Mouse (Mus musculus) ZHBTc4 (cell line): Measurements from ENCODE around the gene Ccl22.

Experiments used
- DNase-seq: peaks from one replicate; pipeline ENCODE4 v3.0.0-alpha.2; 2011; ENCODE audit warnings: low read depth, low spot score

Ccl22 gene

DNA sequence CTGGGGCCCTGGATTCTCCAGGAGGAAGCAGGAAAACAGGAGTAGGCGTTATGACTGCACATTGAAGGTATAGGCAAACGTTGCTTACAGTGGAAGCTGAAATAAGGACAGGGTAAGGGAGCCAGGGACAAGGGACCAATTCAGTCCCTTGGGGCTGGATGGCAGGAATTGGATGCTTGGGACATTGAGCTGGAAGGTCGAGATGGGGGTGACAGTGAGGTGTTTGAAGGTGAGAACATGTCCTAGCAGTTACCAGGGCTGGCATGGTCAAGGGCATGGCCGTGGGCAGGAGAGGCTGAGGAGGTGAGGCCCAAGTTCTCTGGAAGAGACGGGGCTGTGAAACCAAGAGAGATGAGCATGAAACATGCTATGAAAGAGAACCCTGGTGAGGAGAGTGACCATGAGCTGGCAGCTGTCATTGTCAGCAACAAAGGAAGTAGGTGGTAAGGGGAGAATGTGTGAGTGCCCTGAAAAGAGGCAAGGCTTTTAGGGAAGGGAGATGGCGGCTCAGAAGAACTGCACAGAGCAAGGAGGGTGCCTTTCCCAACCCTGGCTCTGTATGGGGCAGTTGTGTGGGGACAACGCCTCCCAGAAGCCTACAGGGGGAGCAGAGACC is 10.5 kb upstream of the Ccl22 start:
- DNase-seq = peak; percentile 22

DNA sequence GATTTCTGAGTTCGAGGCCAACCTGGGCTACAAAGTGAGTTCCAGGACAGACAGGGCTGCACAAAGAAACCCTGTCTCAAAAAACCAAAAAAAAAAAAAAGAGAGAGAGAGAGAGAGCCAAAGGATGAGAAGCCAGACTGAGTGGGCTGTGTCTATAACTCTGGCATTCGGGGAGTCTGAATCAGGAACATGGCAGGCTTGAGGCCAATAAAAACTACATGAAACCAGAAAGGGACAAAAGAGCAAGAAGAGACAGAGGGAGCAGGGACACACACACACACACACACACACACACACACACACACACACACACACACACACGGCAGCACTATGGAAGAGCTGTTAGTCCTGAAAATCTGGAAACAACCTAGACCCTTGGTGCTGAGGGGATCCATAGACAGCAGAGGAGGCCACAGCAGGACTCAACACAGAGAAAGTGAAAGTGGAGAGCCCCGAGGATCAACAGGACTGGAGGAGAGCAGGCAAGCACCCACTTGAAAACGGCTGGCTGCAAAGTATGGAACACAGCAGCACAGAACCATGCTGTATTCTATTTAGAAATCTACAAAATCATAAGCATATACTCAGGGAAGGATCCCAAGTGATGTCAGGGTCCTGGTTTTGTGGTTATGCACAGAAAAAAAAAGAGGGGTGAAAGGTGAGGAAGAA is 9.8 kb upstream of the Ccl22 start:
- DNase-seq = no peak

DNA sequence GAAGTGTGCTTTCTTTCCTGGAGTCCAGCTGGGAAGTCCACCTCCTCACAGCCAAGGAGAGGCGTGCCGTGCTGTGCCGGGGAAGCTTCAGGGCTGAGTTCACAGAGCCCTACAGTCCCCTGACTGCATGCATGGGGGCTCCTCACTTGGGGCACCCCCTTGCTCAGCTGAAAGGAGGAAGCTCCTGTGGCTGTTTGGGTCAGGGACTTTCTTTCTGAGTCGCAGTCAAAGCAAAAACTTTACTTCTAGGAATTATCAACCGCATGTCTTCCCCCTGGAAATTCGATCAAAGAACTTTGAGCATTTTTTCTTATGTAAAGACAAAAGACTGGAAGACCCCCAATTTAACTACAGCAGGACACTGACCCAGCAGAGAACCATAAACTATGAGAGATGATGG is 5.6 kb upstream of the Ccl22 start:
- DNase-seq = no peak

DNA sequence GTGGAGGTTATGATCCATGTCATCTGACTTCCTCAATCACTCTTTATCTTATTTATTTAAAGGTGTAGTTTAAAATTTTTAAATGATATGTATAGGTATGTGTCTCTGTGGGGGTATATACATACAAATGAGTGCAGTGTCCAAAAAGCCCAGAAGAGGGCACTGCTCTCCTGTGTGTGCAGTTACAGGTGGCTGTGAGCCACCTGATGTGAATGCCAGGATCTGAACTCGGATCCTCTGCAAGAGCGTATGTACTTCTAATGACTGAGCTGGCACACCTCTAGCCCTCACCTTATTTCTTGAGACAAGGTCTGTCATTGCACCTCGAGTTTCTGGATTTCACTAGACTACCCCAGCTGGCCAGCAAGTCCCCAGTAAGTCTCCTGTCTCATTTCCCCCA is 4.8 kb upstream of the Ccl22 start:
- peak; percentile 58 for DNase-seq

DNA sequence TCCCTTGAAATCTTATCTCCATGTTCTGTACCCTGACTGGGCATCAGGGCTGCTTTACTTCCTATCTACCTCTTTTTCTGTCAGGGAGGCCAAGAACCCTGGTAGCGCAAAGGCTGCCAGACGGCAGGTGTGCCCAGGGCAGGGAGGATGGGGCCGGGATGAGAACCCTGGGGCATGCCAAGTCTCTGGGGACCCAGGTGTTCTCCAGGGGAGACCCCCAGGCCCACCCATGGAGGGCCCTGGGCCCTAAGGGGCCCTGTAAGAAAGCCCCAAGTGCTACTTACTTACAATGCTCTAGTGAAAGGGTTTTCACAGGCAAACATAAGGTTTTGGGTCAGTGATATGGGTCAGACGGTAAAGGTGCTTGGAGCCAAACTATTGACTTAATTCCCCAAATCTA is 3.7 kb upstream of the Ccl22 start:
- no peak for DNase-seq

GRCm38 (mm10) chr8:94744484-94744883 is 906 bp upstream of the Ccl22 start:
- DNase-seq = no peak

DNA sequence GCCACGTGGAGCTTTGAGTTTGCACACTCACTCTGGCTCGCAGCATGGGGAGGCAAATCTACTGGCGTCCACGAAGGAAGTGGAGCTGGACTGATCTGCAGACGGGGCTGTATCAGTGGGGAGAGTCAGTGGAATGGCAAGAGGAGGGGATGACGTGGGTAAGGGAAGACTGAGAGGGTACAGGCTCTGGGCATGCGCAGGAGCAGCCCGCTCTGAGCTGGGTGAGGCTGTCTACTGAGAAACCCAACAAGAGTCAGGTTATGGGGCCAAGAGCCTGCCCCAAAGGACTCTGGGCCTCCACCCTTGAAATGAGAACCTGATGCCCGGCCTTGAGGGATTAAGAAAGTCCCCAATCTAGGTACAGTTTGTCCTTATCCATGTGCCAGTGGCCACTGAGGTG is 418 bp upstream of the Ccl22 start:
- no peak for DNase-seq

DNA sequence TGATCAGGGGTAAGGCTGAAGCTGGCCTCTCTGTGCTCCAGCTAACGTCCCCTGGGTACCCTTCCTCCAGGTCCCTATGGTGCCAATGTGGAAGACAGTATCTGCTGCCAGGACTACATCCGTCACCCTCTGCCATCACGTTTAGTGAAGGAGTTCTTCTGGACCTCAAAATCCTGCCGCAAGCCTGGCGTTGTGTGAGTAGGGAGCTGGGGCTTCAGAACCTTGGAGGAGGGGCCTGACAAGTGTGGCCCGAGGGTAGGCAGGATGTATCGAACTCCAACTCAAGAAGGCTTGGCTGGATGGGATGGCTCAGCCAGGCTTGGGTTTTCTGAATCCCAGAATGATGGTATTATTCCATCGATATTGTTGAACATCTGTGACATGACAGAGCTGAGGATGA is 1.4 kb downstream of the Ccl22 start:
- no peak for DNase-seq

DNA sequence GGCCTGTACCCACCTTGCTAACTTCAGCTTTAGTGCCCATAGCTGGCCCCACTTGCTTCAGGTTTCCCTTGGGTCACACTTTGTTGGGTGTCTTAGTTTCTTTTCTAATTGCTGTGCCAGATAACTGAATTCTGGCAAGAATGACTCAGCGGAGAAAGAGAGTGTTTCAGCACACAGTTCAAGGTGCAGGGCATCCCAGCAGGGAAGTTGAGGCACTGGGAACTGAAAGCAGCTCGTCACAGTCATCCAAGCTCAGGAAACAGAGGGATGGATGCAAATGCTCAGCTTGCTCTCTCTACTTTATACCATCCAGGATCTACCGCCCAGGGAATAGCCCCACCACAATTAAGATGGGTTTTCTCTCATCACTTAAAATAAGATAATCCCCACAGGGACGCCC is 3.0 kb downstream of the Ccl22 start:
- no peak for DNase-seq

DNA sequence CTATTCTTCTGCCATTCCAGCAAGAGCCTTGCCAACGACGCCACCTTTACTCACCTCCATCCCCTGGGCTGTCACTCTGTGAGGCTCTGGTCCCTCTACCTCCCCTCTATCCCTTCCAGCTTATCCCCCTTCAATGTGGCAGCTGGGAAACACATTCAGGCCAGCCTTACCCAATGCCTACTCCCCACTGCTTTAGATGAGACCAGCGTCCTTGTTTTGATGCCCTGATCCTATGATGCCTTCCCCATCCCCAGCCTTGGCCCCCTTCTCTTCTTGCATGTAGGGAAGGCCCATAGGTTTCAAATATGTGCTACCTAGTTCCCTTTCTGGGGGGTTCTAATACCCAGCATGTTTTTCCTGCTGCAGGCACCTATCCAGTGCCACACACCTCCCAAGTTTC is 4.6 kb downstream of the Ccl22 start:
- no peak for DNase-seq

GRCm38 (mm10) chr8:94751023-94751849 is 5.8 kb downstream of the Ccl22 start:
- DNase-seq = no peak

DNA sequence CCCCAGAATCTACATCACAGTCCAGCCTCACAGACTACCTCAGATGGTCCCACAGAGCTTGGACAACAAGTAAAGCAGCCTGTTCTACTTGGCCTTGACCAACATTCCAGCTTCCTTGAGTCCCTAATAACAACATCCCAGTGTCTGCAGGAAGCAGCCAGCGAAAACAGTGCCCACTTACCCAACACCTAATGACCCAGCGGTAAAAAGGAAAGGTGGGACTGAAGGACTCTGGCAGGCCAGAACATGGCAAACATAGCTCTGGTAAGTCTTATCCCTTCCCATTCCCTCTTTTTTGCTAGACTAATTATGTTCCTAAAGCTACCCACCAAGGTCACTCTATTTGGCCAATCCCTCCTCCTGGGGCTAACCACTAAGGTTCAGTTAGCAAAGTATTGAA is 8.6 kb downstream of the Ccl22 start:
- no peak for DNase-seq

DNA sequence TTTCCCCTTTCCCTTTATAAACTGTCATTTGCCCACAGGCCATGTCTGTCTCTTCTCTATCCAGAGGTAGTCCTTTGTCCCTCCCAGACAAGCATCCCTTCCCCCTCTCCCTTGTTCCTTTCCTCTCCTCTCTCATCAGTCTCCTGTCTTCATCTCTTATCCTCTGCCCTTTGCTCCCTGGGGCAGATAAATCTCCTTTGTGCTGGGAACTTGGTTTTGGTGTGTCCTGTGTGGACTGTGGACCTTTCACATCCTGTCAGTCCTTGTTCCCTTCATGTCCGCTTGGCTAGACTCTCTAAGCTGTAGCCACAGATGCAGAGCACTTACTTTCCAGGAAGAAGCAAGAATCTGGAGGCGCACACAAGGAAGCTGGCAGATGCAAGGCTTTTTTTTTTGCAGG is 9.1 kb downstream of the Ccl22 start:
- DNase-seq = no peak

GRCm38 (mm10) chr8:94767035-94767434 is 21.6 kb downstream of the Ccl22 start:
- no peak for DNase-seq

GRCm38 (mm10) chr8:94770945-94771344 is 25.6 kb downstream of the Ccl22 start:
- DNase-seq = no peak

DNA sequence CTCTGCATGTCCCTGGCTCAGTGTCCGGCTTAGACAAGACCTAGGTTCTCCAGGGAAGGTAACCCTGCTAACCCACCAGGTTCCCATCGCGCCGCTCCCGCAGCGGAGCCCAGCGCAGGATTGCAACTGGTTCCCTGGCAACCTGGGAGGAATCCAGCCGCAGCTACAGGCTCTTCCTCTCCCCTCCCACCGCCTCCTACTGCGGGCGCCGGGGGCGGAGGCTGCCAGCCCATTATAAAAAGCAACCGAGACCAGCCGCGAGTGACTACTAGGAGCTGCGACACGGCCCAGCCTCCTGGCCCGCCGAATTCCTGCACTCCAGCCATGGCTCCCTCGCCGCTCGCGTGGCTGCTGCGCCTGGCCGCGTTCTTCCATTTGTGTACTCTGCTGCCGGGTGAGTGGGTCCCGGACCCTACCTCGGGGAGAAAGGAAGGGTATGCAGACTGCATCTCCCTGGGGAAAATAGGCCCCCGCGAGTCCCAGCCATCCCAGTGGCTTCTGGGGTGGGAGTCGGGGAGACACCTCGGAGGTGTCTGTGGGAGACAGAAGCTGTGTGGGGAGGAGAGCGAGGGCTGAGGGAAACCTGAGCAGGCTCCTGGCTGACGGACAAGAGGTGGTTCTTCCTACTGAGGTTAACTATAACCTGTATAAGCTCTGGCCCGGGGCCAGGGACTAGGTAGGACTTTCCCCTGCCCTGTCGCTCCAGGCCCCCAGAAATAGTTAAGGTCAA is 26.7 kb downstream of the Ccl22 start, which contains the start of gene Cx3cl1:
TSS of gene Cx3cl1 (plus strand) at position 69 of the 730 bp plus-strand sequence.
- peak; percentile 95 for DNase-seq

DNA sequence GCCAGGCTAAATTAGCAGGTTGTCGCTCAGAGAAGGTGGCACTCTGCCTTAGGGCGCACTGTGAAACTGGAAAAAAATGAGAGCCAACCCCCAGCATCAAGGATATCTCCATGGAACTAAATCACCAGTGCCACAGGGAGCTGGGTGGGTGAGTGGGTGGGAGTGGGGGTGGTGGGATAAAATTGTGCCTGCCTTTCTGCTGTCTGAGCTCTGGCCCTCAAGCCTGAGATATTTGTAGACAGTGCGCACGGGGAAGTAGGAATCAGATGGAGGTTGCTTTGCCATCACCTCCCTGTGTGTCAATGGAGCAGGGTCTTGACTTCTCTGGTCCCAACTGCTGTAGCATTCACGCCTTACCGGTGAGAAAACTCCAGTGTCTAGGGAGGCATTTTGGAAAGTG is 27.7 kb downstream of the Ccl22 start:
- DNase-seq = no peak

DNA sequence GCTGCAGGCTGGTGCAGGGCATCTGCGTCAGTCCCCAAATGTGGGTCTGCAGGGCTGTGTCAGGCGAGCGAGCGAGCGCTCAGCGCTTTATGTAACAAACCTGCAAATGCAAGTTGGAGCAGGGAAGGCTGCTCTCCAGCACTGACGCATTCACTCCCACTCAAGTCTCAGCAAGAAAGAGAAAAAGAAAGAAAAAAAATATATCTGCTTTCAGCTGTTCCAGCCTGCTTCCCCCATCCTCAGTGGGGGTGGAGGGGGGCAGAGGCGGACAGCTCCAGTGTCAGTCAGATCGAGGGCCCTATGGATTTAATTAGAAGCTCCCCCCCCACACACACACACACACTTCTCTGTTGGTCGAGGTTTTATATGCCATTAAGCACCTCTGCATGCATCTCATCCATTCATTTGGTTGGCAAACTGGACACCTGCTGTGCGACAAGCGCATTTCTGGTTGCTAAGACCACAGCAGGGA is 28.3 kb downstream of the Ccl22 start:
- DNase-seq = no peak

DNA sequence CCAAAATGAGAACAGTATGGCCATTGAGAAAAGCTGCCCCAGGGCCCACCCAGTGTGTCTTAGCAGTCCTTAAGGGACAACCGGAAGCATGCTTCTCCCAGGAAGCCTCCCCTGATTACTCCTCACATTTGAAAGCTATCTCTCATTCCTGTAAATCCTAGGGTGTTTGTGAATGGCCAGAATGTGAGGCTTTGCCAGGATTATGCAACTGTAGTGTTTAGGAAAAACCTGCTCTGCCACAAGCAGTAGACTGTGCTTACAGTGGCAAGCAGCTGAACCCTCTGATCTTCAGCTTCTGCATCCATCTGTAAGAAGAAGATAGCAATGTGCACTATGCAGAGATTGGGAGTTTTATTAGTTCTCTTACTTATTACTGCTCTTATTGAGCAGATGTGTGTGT is 29.2 kb downstream of the Ccl22 start:
- no peak for DNase-seq

- DNase-seq = no peak
Observed at GRCm38 (mm10) chr8:94776346-94776745, 31.0 kb downstream of the Ccl22 start.

DNA sequence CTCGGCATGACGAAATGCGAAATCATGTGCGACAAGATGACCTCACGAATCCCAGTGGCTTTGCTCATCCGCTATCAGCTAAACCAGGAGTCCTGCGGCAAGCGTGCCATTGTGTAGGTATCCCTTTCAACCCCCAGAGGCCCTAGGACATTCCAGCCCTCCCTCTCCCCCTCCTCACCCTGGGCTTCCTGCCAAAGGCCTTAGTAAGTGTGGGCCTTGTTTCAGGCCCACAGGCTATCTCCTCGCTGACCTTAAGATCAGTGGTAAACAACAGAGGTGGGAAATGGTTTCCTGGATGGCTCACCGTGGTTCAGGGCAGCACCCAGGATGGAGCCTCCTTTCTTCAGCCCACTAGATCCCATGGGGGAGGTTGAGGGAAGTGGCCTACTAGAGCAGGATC is 32.6 kb downstream of the Ccl22 start:
- no peak for DNase-seq

DNA sequence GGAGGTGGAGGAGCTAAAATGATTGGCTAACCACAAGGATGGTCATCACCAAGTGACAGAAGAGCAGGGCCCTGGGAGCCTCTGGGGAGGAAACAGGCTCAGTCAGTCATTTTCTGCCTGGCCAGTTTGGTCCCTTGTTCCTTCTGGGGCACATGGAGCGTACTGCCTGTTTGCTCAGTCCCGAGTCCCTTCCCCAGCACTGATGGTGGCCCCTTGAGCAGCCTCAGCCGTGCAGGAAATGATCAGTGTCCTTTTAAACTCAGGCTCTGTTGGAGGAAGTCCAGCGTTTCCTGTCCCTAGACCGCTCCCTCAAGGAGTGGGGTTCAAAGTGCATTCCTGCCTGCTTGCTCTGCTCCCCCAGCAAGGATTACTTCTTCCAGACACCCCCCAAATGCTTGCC is 33.1 kb downstream of the Ccl22 start:
- DNase-seq = no peak
